Mouse (Mus musculus): Measurements from ENCODE around the gene Tenm4. TPM values are rescaled to one million over a fixed set of nuclear protein-coding genes. Genes with fewer than 3 reads are reported as not detected.

Gene Tenm4
- polyA plus RNA-seq, 1 experiment from 2014 or later = 9.1 TPM

DNA sequence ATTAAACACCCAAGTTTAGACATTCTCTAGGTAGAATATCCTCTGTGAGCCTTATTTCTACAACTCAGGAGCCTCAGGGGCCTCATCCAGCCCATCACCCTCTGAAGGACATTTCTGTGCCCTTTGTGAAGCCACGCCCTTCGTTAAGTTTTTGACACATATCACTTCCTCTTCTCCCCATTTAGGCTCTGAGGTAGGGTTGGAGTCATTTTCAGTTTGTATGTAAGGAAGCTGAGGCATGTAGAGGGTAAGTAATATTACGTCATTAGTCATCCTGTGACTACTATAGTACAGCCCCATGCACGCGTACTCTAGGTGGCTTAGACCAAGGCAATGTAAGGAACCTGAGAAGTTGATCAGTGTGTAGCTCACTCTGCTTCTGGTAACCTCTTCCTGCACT lies 124.9 kb downstream of the Tenm4 start:
- no peak for ATAC-seq (replicated peaks; ENCODE audit: extremely low read depth, insufficient read depth, low FRiP score)
- no peaks in the 10 kb centered on the region for H3K4me1 ChIP-seq (ENCODE audit: control insufficient read depth, insufficient read depth, low read length)
- no peak overlapping the region for H3K9ac ChIP-seq (ENCODE audit: low read length)
- no peak overlapping the region for H3K4me2 ChIP-seq (ENCODE audit: low read depth, low read length)
- no peaks in the 10 kb centered on the region for H3K27me3 ChIP-seq (ENCODE audit: control insufficient read depth, insufficient read depth, low read length)
- H3K27ac ChIP-seq (ENCODE audit: low read length) = no peak overlapping the region
- 90% methylated on average over 5 of the region's 5 CpGs for WGBS
- no peaks in the 10 kb centered on the region for H3K9me3 ChIP-seq (replicated peaks; ENCODE audit: control insufficient read depth, low read length)
- no peaks in the 10 kb centered on the region for H3K36me3 ChIP-seq (ENCODE audit: control insufficient read depth, insufficient read depth)
- H3K4me3 ChIP-seq (ENCODE audit: low read length) = no peak overlapping the region

DNA sequence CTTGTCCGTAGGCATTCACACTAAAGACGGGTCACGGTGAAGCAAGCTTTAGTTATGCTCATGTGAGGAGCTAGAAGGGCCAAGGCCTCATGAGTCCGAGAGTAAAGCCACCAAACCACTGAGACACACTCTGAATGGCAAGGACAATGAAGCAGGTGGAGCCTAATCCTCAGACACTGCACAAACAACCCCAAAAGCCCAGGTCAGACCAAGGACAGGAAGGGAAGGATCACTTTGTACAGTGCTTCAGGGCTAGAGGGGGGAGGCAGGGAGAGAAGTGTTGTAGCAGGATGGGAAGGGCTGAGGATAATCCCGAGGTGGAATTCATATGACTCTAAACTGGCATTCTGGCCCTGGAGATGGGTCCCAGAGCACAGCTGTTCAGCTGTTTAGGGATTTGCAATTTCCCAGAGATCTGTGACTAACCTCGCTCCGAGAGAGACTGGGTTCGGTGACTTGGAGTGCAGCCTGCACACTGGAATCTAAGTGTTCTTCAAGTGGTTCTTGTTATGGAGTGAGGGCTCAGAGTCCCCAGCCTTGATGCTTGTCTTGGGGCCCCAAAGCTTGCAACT lies 129.9 kb downstream of the Tenm4 start:
- ATAC-seq (replicated peaks; ENCODE audit: extremely low read depth, insufficient read depth, low FRiP score) = no peak
- Histone ChIP-seq H3K27me3 (ENCODE audit: control insufficient read depth, insufficient read depth, low read length) (no peaks in the 10 kb centered on the region), H3K9me3 (replicated peaks; ENCODE audit: control insufficient read depth, low read length) (no peaks in the 10 kb centered on the region), H3K36me3 (ENCODE audit: control insufficient read depth, insufficient read depth) (no peaks in the 10 kb centered on the region), H3K4me3 (ENCODE audit: low read length) (no peak overlapping the region), H3K27ac (ENCODE audit: low read length) (no peak overlapping the region), H3K4me1 (ENCODE audit: control insufficient read depth, insufficient read depth, low read length) (peaks cover 5% of the 10 kb centered on the region), H3K9ac (ENCODE audit: low read length) (no peak overlapping the region), H3K4me2 (ENCODE audit: low read depth, low read length) (no peak overlapping the region)
- 77% methylated on average over 8 of the region's 8 CpGs for WGBS

DNA sequence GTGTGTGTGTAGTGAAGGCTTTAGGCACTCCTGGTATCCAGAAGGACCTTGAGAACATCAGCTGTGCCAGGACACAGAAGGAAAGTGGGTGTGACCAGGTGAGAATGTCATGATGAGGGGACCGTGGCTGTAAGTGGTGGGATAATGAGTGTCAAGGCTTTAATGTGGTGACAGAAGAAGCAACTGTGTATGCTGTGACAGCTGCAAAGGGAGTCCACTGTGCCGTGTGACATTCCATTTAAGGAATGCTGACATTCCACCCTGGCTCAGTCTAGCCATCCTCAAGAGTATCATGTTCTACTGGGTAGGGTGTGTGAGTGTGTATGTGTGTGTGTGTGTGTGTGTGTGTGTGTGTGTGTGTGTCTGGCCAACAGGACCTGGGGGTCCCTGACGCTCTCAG lies 130.8 kb downstream of the Tenm4 start:
- Histone ChIP-seq H3K4me2 (ENCODE audit: low read depth, low read length) (no peak overlapping the region), H3K9me3 (replicated peaks; ENCODE audit: control insufficient read depth, low read length) (no peaks in the 10 kb centered on the region), H3K36me3 (ENCODE audit: control insufficient read depth, insufficient read depth) (no peaks in the 10 kb centered on the region), H3K27ac (ENCODE audit: low read length) (no peak overlapping the region), H3K9ac (ENCODE audit: low read length) (no peak overlapping the region), H3K4me1 (ENCODE audit: control insufficient read depth, insufficient read depth, low read length) (peaks cover 5% of the 10 kb centered on the region), H3K4me3 (ENCODE audit: low read length) (no peak overlapping the region), H3K27me3 (ENCODE audit: control insufficient read depth, insufficient read depth, low read length) (no peaks in the 10 kb centered on the region)
- ATAC-seq (replicated peaks; ENCODE audit: extremely low read depth, insufficient read depth, low FRiP score) = no peak
- 35% methylated on average over 3 of the region's 3 CpGs for WGBS

DNA sequence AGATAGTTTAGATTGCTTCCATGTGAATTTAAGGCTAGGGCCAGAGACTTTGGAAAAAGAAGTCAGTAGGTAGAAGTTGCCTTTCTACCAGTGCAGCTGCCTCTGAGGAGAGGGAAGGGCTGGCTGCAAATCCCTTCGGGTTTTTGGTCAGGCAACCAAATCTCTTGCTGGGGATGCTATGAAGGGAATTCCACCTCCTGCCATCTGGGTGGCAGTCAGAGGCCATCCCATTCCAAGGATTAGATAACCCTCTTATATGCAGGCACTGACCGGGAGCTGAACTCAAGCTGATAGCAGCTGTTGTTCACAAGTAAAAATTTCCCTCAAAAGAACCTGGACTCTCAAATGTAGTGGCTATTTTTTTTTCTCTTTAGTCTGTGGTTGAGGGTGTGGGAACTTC lies 132.9 kb downstream of the Tenm4 start:
- Histone ChIP-seq H3K4me2 (ENCODE audit: low read depth, low read length) (no peak overlapping the region), H3K9ac (ENCODE audit: low read length) (no peak overlapping the region), H3K4me1 (ENCODE audit: control insufficient read depth, insufficient read depth, low read length) (peaks cover 5% of the 10 kb centered on the region), H3K27me3 (ENCODE audit: control insufficient read depth, insufficient read depth, low read length) (no peaks in the 10 kb centered on the region), H3K4me3 (ENCODE audit: low read length) (no peak overlapping the region), H3K9me3 (replicated peaks; ENCODE audit: control insufficient read depth, low read length) (no peaks in the 10 kb centered on the region), H3K27ac (ENCODE audit: low read length) (no peak overlapping the region), H3K36me3 (ENCODE audit: control insufficient read depth, insufficient read depth) (no peaks in the 10 kb centered on the region)
- 13% methylated on average over 2 of the region's 2 CpGs for WGBS
- no peak for ATAC-seq (replicated peaks; ENCODE audit: extremely low read depth, insufficient read depth, low FRiP score)

DNA sequence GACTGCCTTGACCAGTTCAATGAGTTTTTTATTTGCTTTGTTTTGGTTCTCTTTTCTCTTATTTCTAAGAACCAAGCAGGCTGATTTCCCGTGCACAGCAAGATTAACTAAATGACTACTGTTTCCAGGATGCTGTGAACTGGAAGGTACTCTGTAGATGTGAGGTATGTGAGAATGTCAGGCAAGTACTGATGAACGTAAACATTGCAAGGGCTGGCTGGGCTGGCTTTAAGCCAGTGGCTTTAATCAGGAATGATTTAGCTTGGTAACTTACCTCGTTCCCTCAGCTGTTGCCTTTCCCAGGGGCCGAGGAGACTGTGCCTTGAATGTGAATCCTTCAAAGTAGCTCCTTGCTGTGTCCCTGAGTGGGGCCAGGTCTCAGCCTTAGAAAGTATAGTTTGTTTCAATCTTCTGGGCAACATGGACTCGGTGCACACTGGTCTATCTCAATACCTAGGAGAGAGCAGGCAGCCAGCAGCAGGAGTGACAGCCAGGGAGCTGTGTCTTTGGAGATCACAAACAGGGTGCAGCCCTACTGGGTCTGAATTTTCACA lies 134.4 kb downstream of the Tenm4 start:
- H3K4me2 ChIP-seq (ENCODE audit: low read depth, low read length) = no peak overlapping the region
- no peaks in the 10 kb centered on the region for H3K36me3 ChIP-seq (ENCODE audit: control insufficient read depth, insufficient read depth)
- no peak overlapping the region for H3K4me3 ChIP-seq (ENCODE audit: low read length)
- no peak for ATAC-seq (replicated peaks; ENCODE audit: extremely low read depth, insufficient read depth, low FRiP score)
- peaks cover 5% of the 10 kb centered on the region for H3K4me1 ChIP-seq (ENCODE audit: control insufficient read depth, insufficient read depth, low read length)
- 37% methylated on average over 5 of the region's 5 CpGs for WGBS
- no peak overlapping the region for H3K9ac ChIP-seq (ENCODE audit: low read length)
- no peak overlapping the region for H3K27ac ChIP-seq (ENCODE audit: low read length)
- H3K27me3 ChIP-seq (ENCODE audit: control insufficient read depth, insufficient read depth, low read length) = no peaks in the 10 kb centered on the region
- H3K9me3 ChIP-seq (replicated peaks; ENCODE audit: control insufficient read depth, low read length) = 0 out of 2 replicates have a peak, but pooled peaks cover 2% of the 10 kb centered on the region

DNA sequence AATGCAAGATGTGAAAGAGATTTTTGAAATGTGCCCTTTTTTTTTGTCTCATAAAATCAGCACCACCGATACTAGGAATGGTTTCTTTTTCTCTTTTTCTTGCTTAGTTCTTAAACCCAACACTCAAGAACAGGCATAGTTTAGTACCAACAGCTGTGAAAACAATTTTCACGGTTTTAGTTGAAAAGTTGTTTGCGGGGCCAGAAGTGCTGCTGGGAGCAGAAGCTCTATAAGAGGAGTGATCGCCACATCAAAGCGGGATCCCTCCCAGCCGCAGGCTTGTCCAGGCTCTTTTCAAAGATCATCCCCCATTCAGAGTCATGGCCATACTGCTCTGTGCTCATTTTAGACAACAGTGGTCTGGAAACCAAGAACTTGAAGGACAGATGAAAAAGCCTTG lies 137.1 kb downstream of the Tenm4 start:
- no peak overlapping the region for H3K4me2 ChIP-seq (ENCODE audit: low read depth, low read length)
- 69% methylated on average over 6 of the region's 6 CpGs for WGBS
- no peak overlapping the region for H3K9ac ChIP-seq (ENCODE audit: low read length)
- H3K9me3 ChIP-seq (replicated peaks; ENCODE audit: control insufficient read depth, low read length) = 0 out of 2 replicates have a peak, but pooled peaks cover 2% of the 10 kb centered on the region
- H3K27ac ChIP-seq (ENCODE audit: low read length) = no peak overlapping the region
- no peaks in the 10 kb centered on the region for H3K36me3 ChIP-seq (ENCODE audit: control insufficient read depth, insufficient read depth)
- no peak for ATAC-seq (replicated peaks; ENCODE audit: extremely low read depth, insufficient read depth, low FRiP score)
- no peaks in the 10 kb centered on the region for H3K27me3 ChIP-seq (ENCODE audit: control insufficient read depth, insufficient read depth, low read length)
- H3K4me3 ChIP-seq (ENCODE audit: low read length) = no peak overlapping the region
- peaks cover 5% of the 10 kb centered on the region for H3K4me1 ChIP-seq (ENCODE audit: control insufficient read depth, insufficient read depth, low read length)

DNA sequence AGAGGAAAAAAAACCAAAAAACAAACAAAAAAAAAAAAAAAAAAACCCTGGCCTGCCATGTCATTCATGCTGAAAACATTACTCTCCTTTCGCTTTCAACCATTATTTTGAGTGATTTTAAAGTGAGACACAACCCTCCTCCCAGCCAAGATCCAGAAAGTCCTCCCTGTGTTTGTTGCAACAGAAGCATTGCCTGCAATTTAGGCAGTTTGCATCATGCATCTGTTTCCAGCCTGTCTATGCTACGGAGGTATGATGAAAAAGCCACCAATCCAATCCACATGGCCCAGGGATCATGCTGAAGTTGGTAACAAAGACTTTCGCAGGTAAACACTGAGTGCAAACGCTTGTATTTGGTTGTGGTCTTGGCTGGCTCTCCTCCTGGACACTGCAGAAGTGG lies 158.3 kb downstream of the Tenm4 start:
- no peak for ATAC-seq (replicated peaks; ENCODE audit: extremely low read depth, insufficient read depth, low FRiP score)
- WGBS = 73% methylated on average over 4 of the region's 4 CpGs

DNA sequence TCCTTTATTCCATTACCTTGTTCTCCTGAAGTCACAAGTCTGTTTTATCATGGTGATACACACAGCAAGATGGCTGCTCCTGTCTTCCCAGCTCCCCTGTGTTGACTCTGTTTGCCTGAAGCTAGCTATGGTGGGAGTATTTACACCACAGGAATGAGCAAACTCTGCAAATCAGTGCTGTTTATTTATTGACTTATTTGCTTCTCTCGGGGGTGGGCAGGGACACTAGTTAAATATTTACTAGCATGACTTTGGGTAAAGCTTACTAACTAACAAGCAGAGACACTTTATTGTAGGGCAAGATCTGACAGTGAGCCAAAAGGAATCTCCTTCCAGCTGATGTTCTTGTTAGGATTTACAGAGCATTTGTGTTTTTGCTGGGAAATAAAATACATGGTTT lies 160.1 kb downstream of the Tenm4 start:
- H3K9me3 ChIP-seq (replicated peaks; ENCODE audit: control insufficient read depth, low read length) = no peaks in the 10 kb centered on the region
- H3K4me1 ChIP-seq (ENCODE audit: control insufficient read depth, insufficient read depth, low read length) = no peaks in the 10 kb centered on the region
- no peak for ATAC-seq (replicated peaks; ENCODE audit: extremely low read depth, insufficient read depth, low FRiP score)
- no peak overlapping the region for H3K27ac ChIP-seq (ENCODE audit: low read length)
- H3K4me2 ChIP-seq (ENCODE audit: low read depth, low read length) = no peak overlapping the region
- no peak overlapping the region for H3K9ac ChIP-seq (ENCODE audit: low read length)
- no peaks in the 10 kb centered on the region for H3K27me3 ChIP-seq (ENCODE audit: control insufficient read depth, insufficient read depth, low read length)
- no peak overlapping the region for H3K4me3 ChIP-seq (ENCODE audit: low read length)
- H3K36me3 ChIP-seq (ENCODE audit: control insufficient read depth, insufficient read depth) = no peaks in the 10 kb centered on the region
- WGBS = 72% methylated on average over 1 of the region's 1 CpGs

More for the DNA sequence above, 158.3 kb downstream of the Tenm4 start:
- H3K27ac ChIP-seq (ENCODE audit: low read length) = no peak overlapping the region
- no peak overlapping the region for H3K4me3 ChIP-seq (ENCODE audit: low read length)
- H3K9me3 ChIP-seq (replicated peaks; ENCODE audit: control insufficient read depth, low read length) = peaks cover 4% of the 10 kb centered on the region; the same call in 1 of the 2 replicates
- no peaks in the 10 kb centered on the region for H3K27me3 ChIP-seq (ENCODE audit: control insufficient read depth, insufficient read depth, low read length)
- H3K9ac ChIP-seq (ENCODE audit: low read length) = no peak overlapping the region
- no peaks in the 10 kb centered on the region; the same call in 1 of the 2 replicates for H3K36me3 ChIP-seq (ENCODE audit: control insufficient read depth, insufficient read depth)
- H3K4me2 ChIP-seq (ENCODE audit: low read depth, low read length) = no peak overlapping the region
- no peaks in the 10 kb centered on the region for H3K4me1 ChIP-seq (ENCODE audit: control insufficient read depth, insufficient read depth, low read length)

DNA sequence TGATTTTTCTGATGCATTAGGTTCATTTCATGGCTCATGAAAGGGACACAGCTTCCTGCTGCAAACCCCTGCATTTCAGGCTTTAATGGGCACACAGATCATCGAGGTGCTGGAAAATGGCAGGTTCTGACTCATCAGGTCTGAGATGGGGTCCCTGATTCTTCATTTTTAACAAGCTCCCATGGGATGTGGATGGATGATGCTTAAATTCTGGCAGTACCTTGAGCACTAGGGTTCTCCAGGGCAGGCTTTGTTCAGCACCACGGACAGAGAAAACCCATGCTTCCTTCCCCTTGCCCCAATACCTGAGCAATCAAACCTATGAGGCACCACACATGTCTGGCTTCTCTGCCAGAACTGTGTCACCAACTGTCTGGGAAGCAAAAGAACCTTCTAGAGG lies 163.3 kb downstream of the Tenm4 start:
- H3K27ac ChIP-seq (ENCODE audit: low read length) = no peak overlapping the region
- 30% methylated on average over 2 of the region's 2 CpGs for WGBS
- no peaks in the 10 kb centered on the region for H3K36me3 ChIP-seq (ENCODE audit: control insufficient read depth, insufficient read depth)
- H3K27me3 ChIP-seq (ENCODE audit: control insufficient read depth, insufficient read depth, low read length) = no peaks in the 10 kb centered on the region
- no peak overlapping the region for H3K4me2 ChIP-seq (ENCODE audit: low read depth, low read length)
- H3K4me3 ChIP-seq (ENCODE audit: low read length) = no peak overlapping the region
- H3K9me3 ChIP-seq (replicated peaks; ENCODE audit: control insufficient read depth, low read length) = no peaks in the 10 kb centered on the region
- ATAC-seq (replicated peaks; ENCODE audit: extremely low read depth, insufficient read depth, low FRiP score) = no peak
- no peaks in the 10 kb centered on the region for H3K4me1 ChIP-seq (ENCODE audit: control insufficient read depth, insufficient read depth, low read length)
- no peak overlapping the region for H3K9ac ChIP-seq (ENCODE audit: low read length)
